Mouse (Mus musculus): ENCODE measurements around the gene Stim1. TPM values are rescaled to one million over a fixed set of nuclear protein-coding genes. Genes with fewer than 3 reads are reported as not detected.

Stim1 gene
- polyA plus RNA-seq, 1 experiment from 2014 or later = 15.2 TPM

- H3K36me3 ChIP-seq (replicated peaks; ENCODE audit: control insufficient read depth, insufficient read depth) = no peaks in the 10 kb centered on the region
- H3K4me2 ChIP-seq (replicated peaks) = no peak overlapping the region
- H3K9ac ChIP-seq = no peak overlapping the region
- DNase-seq (ENCODE audit: low spot score) (no peak), ATAC-seq (ENCODE audit: low FRiP score) (no peak)
- H3K9me3 ChIP-seq (ENCODE audit: control insufficient read depth, low read length) = no peaks in the 10 kb centered on the region
- H3K27me3 ChIP-seq (ENCODE audit: control insufficient read depth, insufficient read depth, low read length) = no peaks in the 10 kb centered on the region
- no peak overlapping the region for H3K27ac ChIP-seq
- H3K4me1 ChIP-seq (replicated peaks; ENCODE audit: control insufficient read depth, insufficient read depth, low read length) = no peaks in the 10 kb centered on the region
- 88% methylated on average over 5 of the region's 5 CpGs for WGBS
- H3K4me3 ChIP-seq (replicated peaks; ENCODE audit: low read length) = no peak overlapping the region
Measured at GRCm38 (mm10) chr7:102310821-102311220, 43.2 kb downstream of the Stim1 start.

DNA sequence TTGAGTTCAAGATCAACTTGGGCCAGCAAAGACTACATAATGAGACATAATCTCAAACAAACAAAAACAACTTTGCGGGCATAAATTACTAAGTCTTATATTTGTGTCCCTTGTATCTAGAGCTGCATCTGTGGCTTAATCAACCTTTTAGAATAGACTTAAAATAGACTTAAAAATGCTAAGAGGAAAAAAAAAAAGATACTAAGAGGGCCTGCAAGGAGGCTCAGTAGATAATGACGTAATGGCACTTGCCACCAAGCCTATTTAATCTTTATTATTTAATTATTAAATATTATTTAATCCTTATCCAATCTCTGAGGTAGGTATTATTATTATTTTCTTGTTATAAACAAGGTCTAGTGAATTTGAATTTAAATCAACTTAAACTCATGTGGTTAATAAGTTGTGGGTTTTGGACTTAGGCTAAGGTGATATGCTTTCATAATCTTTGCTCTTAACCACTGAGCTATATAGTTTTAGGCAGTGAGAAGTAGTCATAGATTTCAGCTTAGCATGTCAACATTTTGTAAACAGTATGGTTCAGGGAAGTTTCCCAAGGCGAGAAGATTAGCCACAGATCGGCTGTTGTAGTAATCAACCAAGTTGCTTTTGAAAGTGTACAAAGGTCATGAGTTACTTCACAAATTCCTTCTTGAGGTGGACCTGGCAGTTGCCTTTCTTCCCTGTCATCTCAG, 45.4 kb downstream of the Stim1 start:
- H3K4me1 ChIP-seq (replicated peaks; ENCODE audit: control insufficient read depth, insufficient read depth, low read length) = no peaks in the 10 kb centered on the region
- H3K36me3 ChIP-seq (replicated peaks; ENCODE audit: control insufficient read depth, insufficient read depth) = no peaks in the 10 kb centered on the region
- no peak overlapping the region for H3K27ac ChIP-seq
- WGBS = 88% methylated on average over 4 of the region's 4 CpGs
- H3K9me3 ChIP-seq (ENCODE audit: control insufficient read depth, low read length) = no peaks in the 10 kb centered on the region
- no peak overlapping the region for H3K9ac ChIP-seq
- ATAC-seq (ENCODE audit: low FRiP score) (no peak), DNase-seq (ENCODE audit: low spot score) (no peak)
- no peak overlapping the region for H3K4me2 ChIP-seq (replicated peaks)
- H3K27me3 ChIP-seq (ENCODE audit: control insufficient read depth, insufficient read depth, low read length) = no peaks in the 10 kb centered on the region
- H3K4me3 ChIP-seq (replicated peaks; ENCODE audit: low read length) = no peak overlapping the region

DNA sequence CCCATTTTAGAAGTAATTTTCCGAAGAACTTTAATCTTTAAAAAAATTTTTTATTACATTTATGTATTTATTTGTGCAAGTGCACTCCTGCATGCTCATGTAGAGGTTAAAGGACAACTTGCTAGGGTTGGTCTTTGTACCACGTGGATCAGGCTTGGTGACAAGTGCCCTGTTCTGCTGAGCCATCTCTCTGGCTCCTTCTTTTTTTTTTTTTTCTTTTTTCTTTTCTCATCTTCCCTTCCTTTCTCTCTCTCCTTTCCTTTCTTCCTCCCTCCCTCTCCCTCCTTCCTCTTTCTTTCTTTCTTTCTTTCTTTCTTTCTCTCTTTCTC, 45.9 kb downstream of the Stim1 start:
- no peaks in the 10 kb centered on the region for H3K4me1 ChIP-seq (replicated peaks; ENCODE audit: control insufficient read depth, insufficient read depth, low read length)
- DNase-seq (ENCODE audit: low spot score) (no peak), ATAC-seq (ENCODE audit: low FRiP score) (no peak)
- WGBS = 76% methylated on average over 2 of the region's 2 CpGs
- no peaks in the 10 kb centered on the region for H3K27me3 ChIP-seq (ENCODE audit: control insufficient read depth, insufficient read depth, low read length)
- H3K4me2 ChIP-seq (replicated peaks) = no peak overlapping the region
- no peak overlapping the region for H3K27ac ChIP-seq
- no peaks in the 10 kb centered on the region for H3K9me3 ChIP-seq (ENCODE audit: control insufficient read depth, low read length)
- no peaks in the 10 kb centered on the region for H3K36me3 ChIP-seq (replicated peaks; ENCODE audit: control insufficient read depth, insufficient read depth)
- H3K9ac ChIP-seq = no peak overlapping the region
- no peak overlapping the region for H3K4me3 ChIP-seq (replicated peaks; ENCODE audit: low read length)

DNA sequence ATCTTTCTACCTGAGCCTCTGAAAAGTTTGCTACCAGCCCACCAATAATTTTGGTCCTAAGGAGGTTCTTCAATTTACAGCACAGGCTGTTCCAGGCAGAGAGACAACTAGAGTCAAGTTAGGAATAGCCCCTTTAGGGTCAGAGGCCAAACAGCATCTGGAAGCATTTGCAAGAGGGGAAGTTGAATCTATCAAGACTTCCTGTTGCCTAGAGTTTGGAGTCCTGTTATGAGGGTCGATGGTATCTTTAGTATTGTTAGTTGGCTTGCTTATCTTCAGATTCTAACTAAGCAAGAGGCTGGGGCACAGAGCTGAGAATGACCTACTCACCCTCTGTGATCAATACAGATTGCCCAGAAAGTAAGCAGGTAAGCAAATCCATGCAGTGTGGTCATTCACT, 46.5 kb downstream of the Stim1 start:
- H3K27ac ChIP-seq = no peak overlapping the region
- no peaks in the 10 kb centered on the region for H3K4me1 ChIP-seq (replicated peaks; ENCODE audit: control insufficient read depth, insufficient read depth, low read length)
- whole genome bisulfite sequencing = 76% methylated on average over 1 of the region's 1 CpGs
- H3K36me3 ChIP-seq (replicated peaks; ENCODE audit: control insufficient read depth, insufficient read depth) = no peaks in the 10 kb centered on the region
- no peak for ATAC-seq (ENCODE audit: low FRiP score)
- no peaks in the 10 kb centered on the region for H3K9me3 ChIP-seq (ENCODE audit: control insufficient read depth, low read length)
- DNase-seq (ENCODE audit: low spot score) = no peak
- H3K9ac ChIP-seq = no peak overlapping the region
- no peak overlapping the region for H3K4me2 ChIP-seq (replicated peaks)
- no peak overlapping the region for H3K4me3 ChIP-seq (replicated peaks; ENCODE audit: low read length)
- no peaks in the 10 kb centered on the region for H3K27me3 ChIP-seq (ENCODE audit: control insufficient read depth, insufficient read depth, low read length)

DNA sequence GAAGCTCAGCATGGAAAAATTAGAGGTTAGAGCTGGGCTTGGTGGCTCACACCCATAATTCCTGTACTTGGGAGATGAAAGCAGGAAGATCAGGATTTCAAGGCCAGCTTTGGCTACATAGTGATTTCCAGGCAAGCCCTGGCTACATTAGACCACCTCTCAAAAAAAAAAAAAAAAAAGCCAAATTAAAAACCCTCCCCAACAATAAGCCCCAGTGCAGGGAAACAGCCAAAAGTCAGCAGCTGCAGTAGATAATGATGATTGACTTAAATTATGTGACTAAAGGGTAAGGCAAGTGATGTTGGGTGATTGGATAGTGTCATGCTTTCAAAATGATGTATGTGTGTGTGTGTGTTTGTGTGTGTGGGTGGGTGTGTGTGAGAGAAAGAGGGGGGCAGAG, 47.3 kb downstream of the Stim1 start:
- Histone ChIP-seq H3K27me3 (ENCODE audit: control insufficient read depth, insufficient read depth, low read length) (no peaks in the 10 kb centered on the region), H3K4me2 (replicated peaks) (no peak overlapping the region), H3K4me1 (replicated peaks; ENCODE audit: control insufficient read depth, insufficient read depth, low read length) (no peaks in the 10 kb centered on the region), H3K9me3 (ENCODE audit: control insufficient read depth, low read length) (no peaks in the 10 kb centered on the region), H3K36me3 (replicated peaks; ENCODE audit: control insufficient read depth, insufficient read depth) (no peaks in the 10 kb centered on the region), H3K27ac (no peak overlapping the region), H3K4me3 (replicated peaks; ENCODE audit: low read length) (no peak overlapping the region), H3K9ac (no peak overlapping the region)
- ATAC-seq (ENCODE audit: low FRiP score) (no peak), DNase-seq (ENCODE audit: low spot score) (no peak)

DNA sequence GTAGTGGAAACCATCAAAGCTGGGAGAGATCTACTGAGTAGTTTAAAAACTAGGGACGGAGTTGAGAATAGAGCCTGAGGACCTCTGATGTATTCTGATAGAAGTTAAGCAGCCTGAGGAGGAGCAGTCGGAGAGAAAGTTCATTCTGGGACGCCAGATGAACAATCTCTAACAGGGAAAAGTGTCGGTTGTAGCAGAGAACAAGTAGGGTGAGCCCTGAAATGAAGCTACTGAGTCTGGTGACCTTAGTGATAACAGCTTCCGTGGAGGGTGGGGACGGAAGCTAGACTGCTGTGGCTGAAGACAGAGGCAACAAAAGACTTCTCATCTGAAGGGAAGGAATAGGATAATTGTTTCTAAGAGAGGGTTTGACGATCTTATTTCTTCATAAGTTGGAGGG, 47.8 kb downstream of the Stim1 start:
- Histone ChIP-seq H3K4me1 (replicated peaks; ENCODE audit: control insufficient read depth, insufficient read depth, low read length) (no peaks in the 10 kb centered on the region), H3K4me3 (replicated peaks; ENCODE audit: low read length) (no peak overlapping the region), H3K27ac (no peak overlapping the region), H3K4me2 (replicated peaks) (no peak overlapping the region), H3K27me3 (ENCODE audit: control insufficient read depth, insufficient read depth, low read length) (no peaks in the 10 kb centered on the region), H3K9ac (no peak overlapping the region), H3K36me3 (replicated peaks; ENCODE audit: control insufficient read depth, insufficient read depth) (no peaks in the 10 kb centered on the region), H3K9me3 (ENCODE audit: control insufficient read depth, low read length) (no peaks in the 10 kb centered on the region)
- WGBS = 77% methylated on average over 7 of the region's 7 CpGs
- no peak for ATAC-seq (ENCODE audit: low FRiP score)
- DNase-seq (ENCODE audit: low spot score) = no peak

GRCm38 (mm10) chr7:102317583-102318168, 50.1 kb downstream of the Stim1 start:
- Histone ChIP-seq H3K4me3 (replicated peaks; ENCODE audit: low read length) (no peak overlapping the region), H3K9ac (no peak overlapping the region), H3K27ac (no peak overlapping the region), H3K9me3 (ENCODE audit: control insufficient read depth, low read length) (no peaks in the 10 kb centered on the region), H3K36me3 (replicated peaks; ENCODE audit: control insufficient read depth, insufficient read depth) (no peaks in the 10 kb centered on the region), H3K4me1 (replicated peaks; ENCODE audit: control insufficient read depth, insufficient read depth, low read length) (no peaks in the 10 kb centered on the region), H3K4me2 (replicated peaks) (no peak overlapping the region), H3K27me3 (ENCODE audit: control insufficient read depth, insufficient read depth, low read length) (no peaks in the 10 kb centered on the region)
- DNase-seq (ENCODE audit: low spot score) (no peak), ATAC-seq (ENCODE audit: low FRiP score) (no peak)
- WGBS = 92% methylated on average over 3 of the region's 3 CpGs

DNA sequence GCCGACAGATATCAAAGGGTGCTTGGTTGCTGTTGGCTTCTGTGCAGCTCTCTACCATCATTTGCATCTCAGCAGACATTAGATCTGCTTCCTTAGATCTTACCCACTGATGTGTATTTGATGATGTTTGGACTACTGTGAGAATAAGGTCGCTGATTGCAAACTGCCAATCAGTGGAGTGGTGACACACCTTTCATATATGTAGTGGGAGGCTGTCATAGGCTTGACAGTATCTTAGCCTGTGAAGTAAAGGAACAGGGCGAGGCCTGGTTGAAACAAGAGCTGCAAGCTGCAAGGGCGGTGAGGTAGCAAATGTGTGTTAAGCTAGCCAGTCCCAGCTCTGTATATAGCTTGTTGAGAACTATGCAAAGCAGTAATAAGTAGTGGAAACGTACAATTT, 54.5 kb downstream of the Stim1 start:
- H3K9me3 ChIP-seq (ENCODE audit: control insufficient read depth, low read length) = no peaks in the 10 kb centered on the region
- H3K4me1 ChIP-seq (replicated peaks; ENCODE audit: control insufficient read depth, insufficient read depth, low read length) = no peaks in the 10 kb centered on the region
- DNase-seq (ENCODE audit: low spot score) = no peak
- no peak for ATAC-seq (ENCODE audit: low FRiP score)
- WGBS = 87% methylated on average over 5 of the region's 5 CpGs
- H3K27me3 ChIP-seq (ENCODE audit: control insufficient read depth, insufficient read depth, low read length) = no peaks in the 10 kb centered on the region
- H3K36me3 ChIP-seq (replicated peaks; ENCODE audit: control insufficient read depth, insufficient read depth) = no peaks in the 10 kb centered on the region
- no peak overlapping the region for H3K4me3 ChIP-seq (replicated peaks; ENCODE audit: low read length)
- no peak overlapping the region for H3K4me2 ChIP-seq (replicated peaks)
- H3K9ac ChIP-seq = no peak overlapping the region
- no peak overlapping the region for H3K27ac ChIP-seq

DNA sequence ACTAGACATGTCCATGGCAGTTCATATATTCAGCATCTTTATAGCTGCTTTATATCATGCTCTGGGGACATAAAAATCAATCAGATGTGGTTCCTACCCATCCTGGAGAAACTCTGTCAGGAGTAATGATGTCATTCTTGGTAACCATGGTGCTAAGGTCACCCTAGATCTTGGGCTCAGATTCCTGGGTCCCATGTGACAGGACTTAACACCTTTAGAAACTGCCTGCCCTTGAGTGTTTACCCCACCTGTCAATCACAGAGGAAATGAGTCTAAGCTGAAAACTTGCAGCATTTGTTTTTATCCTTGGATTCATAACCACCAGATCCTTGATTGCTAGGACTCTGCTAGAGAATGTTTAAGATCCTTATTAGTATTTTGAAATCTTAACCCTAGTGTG, 58.7 kb downstream of the Stim1 start:
- DNase-seq (ENCODE audit: low spot score) (no peak), ATAC-seq (ENCODE audit: low FRiP score) (no peak)
- H3K27me3 ChIP-seq (ENCODE audit: control insufficient read depth, insufficient read depth, low read length) = no peaks in the 10 kb centered on the region
- no peaks in the 10 kb centered on the region for H3K9me3 ChIP-seq (ENCODE audit: control insufficient read depth, low read length)
- no peak overlapping the region for H3K4me2 ChIP-seq (replicated peaks)
- no peak overlapping the region for H3K4me3 ChIP-seq (replicated peaks; ENCODE audit: low read length)
- no peaks in the 10 kb centered on the region for H3K4me1 ChIP-seq (replicated peaks; ENCODE audit: control insufficient read depth, insufficient read depth, low read length)
- no peaks in the 10 kb centered on the region for H3K36me3 ChIP-seq (replicated peaks; ENCODE audit: control insufficient read depth, insufficient read depth)
- H3K9ac ChIP-seq = no peak overlapping the region
- no peak overlapping the region for H3K27ac ChIP-seq

GRCm38 (mm10) chr7:102330270-102330669, 62.7 kb downstream of the Stim1 start:
- Histone ChIP-seq H3K9me3 (ENCODE audit: control insufficient read depth, low read length) (no peaks in the 10 kb centered on the region), H3K4me1 (replicated peaks; ENCODE audit: control insufficient read depth, insufficient read depth, low read length) (no peaks in the 10 kb centered on the region), H3K36me3 (replicated peaks; ENCODE audit: control insufficient read depth, insufficient read depth) (no peaks in the 10 kb centered on the region), H3K4me3 (replicated peaks; ENCODE audit: low read length) (no peak overlapping the region), H3K9ac (no peak overlapping the region), H3K27ac (no peak overlapping the region), H3K4me2 (replicated peaks) (no peak overlapping the region), H3K27me3 (ENCODE audit: control insufficient read depth, insufficient read depth, low read length) (no peaks in the 10 kb centered on the region)
- DNase-seq (ENCODE audit: low spot score) = no peak
- 93% methylated on average over 5 of the region's 5 CpGs for WGBS
- ATAC-seq (ENCODE audit: low FRiP score) = no peak

Data from hindbrain, embryonic 14.5 days (tissue).